Mouse (Mus musculus) layer of hippocampus, adult 9-10 months (tissue): ENCODE data around the gene Arhgef7.
"Not testable (repeated sequence)": the region's sequence is repeated elsewhere in the genome, so short reads cannot be mapped to it uniquely, and the experiment has no call there.

Source experiments
- DNase-seq: peaks from one replicate; pipeline ENCODE4 v3.0.0; 2022; ENCODE audit warnings: low spot score

The Arhgef7 gene

GRCm38 (mm10) chr8:11834691-11835090 lies 107.2 kb downstream of the Arhgef7 start:
- no peak for DNase-seq

GRCm38 (mm10) chr8:11840174-11840573 lies 112.7 kb downstream of the Arhgef7 start, which contains the start of gene Tex29:
TSS of gene Tex29 (plus strand) at chr8:11840474.
- no peak for DNase-seq

DNA sequence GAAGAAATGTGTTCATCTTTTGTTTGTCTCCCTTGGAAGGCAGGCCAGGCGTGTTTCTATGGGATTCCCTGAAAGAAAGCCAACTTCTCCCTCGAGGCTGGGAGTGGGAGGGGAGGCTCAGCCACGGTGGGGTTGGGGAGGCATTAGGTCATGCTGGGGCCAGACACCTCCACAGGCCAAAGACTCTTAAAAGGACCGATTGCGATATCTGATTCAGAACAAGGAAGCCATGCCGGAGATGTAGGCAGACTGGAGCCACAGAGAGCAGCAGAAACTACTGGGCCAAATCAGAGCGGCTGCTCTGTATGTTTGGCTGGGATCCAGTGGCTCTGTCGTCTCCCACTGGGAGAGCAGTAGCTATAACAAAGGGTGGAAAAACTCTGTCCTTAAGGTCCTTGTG lies 114.0 kb downstream of the Arhgef7 start:
- DNase-seq = no peak

DNA sequence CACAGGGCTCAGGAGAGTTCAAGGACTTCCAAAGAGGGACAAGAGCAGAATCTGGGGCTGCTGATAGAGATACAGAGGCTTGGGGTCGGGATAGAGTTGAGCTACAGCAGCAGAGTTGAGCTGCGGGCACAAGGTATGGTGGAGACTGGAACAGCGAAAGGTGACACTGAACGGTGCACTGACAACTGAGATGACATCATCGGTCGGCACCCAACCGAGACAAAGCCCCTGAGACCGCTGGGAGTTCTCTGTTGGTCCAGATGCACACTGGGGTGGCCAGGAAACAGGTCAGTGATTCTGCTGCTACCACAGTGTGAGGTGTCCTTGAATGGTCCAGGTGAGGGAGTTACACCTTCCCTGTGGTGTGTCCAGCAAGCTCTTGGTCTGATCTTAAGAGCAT lies 115.2 kb downstream of the Arhgef7 start:
- DNase-seq = no peak

DNA sequence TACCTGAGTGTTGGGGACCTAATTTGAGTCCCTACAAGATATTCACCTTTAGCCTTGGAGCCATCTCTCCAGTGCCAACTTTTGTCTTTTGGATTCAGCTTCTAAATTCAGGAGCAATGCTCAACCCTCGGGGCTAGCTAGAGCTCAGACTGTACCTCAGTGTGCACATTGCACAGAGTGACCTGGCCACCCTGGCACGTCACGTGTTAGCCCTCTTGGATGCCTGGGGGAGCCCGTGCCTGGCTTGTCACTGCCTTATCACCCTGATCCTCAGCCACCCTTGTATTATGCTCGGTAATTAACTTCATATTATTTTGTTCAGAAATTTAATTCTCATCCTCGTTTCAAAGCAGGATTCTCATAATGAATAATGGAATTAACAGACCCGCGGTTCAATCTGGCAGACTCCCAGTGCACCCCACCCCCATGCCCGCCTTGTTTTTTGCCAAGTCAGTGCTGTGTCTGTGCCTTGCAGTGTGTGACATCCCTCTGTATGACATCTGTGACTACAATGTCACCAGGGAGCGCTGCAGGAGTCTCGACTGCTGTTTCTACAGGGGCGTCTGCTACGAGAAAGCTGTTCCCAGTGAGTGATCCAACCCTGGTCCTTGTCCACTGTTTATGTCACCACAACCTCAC lies 116.3 kb downstream of the Arhgef7 start:
- DNase-seq = no peak

DNA sequence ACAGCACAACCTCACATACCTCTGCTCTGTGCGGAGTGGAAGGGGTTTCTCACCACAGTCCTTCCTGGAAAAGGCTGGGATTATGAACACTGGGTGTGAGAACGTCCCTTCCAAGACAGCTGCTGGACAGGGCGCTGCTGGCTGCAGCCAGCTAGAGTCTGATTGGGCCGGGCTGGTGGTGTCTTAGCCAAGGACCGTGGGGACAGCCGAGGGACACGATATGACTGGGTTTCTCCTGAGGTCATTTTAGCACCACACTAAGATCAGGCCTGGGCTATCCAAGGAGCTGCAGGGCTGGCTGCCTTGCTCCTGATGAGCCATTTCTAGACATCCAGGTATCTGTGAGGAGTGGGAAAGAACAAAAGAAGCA lies 116.8 kb downstream of the Arhgef7 start:
- DNase-seq = no peak

GRCm38 (mm10) chr8:11846807-11847206 lies 119.3 kb downstream of the Arhgef7 start:
- no peak for DNase-seq

DNA sequence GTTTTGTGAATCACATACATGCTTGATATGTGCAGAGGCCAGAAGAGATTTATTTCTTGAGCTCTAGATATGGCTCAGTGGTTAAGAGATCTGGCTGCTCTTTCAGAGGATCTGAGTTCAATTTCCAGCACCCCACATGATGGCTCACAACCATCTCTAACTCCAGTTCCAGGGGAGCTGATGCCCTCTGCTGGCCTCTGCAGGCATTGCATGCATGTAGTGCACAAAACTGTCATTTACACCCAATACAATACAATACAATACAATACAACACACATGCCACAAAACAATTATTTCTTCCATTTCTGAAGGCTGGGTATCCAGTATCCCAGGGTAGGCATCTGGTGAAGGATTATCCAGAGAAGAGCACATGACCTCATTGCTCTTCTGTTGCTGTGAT lies 140.3 kb downstream of the Arhgef7 start:
- DNase-seq = no peak

DNA sequence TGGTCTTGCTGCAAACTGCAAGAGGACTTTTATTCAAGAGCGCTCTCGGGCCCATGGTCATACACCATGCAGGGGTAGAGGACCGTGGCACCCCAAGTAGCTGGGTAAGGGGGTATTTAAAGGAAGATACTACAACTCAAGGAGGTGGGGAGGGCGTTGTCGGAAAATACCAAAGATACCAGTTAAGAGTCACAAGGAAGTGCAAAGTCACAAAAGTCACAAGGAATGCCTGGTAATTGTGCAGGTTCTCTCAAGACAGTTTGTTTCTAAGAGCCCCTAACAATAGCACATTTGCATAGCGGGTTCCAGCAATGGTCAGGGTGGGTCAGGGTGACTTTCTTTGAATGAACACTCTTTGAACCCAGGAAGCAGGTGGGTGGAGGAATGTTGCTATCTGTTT lies 146.7 kb downstream of the Arhgef7 start:
- not testable (repeated sequence) for DNase-seq

DNA sequence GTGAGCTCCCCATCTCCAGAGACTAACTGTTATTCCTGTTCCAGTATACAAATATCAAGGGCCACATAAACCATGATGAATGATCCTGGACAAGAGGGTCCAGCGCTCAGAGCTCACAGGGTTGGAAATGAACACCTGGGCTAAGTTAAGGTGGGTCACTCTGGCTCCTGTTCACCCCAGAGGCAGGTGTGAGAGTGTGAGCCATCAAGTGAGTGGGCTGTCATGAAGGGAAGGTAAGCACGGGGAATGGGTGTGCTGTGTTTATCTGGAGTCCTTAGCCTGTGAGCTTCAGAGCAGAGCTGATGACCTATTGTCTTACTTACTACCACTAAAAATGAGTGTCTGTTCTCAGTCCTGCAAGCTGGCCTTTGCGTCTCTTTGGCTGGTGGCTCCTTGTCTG lies 157.1 kb downstream of the Arhgef7 start:
- no peak for DNase-seq
